Mouse (Mus musculus): ENCODE measurements around the gene Mrm2.

DNA sequence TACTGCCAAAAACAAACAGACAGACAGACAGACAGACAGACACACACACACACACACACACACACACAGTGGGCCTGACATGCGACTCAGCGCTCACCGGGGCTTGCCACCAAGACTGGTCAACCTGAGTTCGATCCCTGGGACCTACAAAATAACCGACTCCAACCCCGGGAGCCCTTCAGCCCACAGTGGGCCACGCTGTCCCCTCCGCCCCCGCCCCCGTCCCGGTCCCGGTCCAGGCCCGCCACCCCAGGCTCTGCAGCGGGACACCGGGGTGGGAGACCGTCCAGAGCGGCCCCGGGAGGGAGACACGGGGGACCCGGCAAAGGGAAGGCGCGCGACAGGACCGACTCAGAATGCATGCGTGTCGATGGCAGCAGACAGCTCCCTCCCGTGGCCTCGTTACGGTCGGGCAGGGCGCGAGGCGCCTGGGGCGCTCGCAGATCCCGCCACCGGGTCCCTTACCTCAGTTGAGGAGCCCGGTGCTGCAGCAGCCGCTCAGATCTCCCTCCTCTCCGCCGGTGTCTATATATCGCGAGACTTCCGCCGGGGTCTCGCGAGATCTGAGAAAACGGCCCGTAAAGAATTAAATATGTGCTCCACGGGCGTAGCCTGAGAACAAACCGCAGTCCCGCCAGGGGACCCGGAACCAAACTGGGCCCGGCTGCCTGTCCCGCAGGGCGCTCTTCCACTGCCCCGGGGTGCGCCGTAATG lies 10.5 kb downstream of the Mrm2 start, which contains the start of the genes Mad1l1 and Nudt1:
- TF ChIP-seq CTCF (IDR thresholded peaks at IDR 0.05; ENCODE audit: control insufficient read depth, insufficient read depth, low read length) (peak; percentile 33; the same call in 1 of the 2 replicates), POLR2A (IDR thresholded peaks at IDR 0.05; ENCODE audit: borderline replicate concordance, control insufficient read depth, low read depth, low read length) (peak; percentile 84; the same call in 1 of the 2 replicates)
